Mouse (Mus musculus) 3T3-L1 (cell line): ENCODE data around the gene Mettl9.

Experiments used
- DNase-seq: peaks from one replicate; pipeline ENCODE4 v3.0.0-alpha.2; 2015; ENCODE audit warnings: low read depth, low spot score

Gene Mettl9

GRCm38 (mm10) chr7:121098614-121099389, 64.6 kb downstream of the Mettl9 start:
- no peak for DNase-seq

- no peak for DNase-seq
These were observed 73.6 kb downstream of the Mettl9 start for GRCm38 (mm10) chr7:121107851-121108250.

- DNase-seq, result no peak
These were observed 77.1 kb downstream of the Mettl9 start for GRCm38 (mm10) chr7:121111321-121111720.

- DNase-seq, result no peak
These were observed 77.5 kb downstream of the Mettl9 start for GRCm38 (mm10) chr7:121111762-121112161.

GRCm38 (mm10) chr7:121120143-121120818, 86.0 kb downstream of the Mettl9 start:
- peak; percentile 88 for DNase-seq
